Mouse (Mus musculus) heart, postnatal 0 days (tissue): ENCODE data around the gene Rpl28. TPM values are rescaled to one million over a fixed set of nuclear protein-coding genes. Genes with fewer than 3 reads are reported as not detected.

ENCODE experiments used
- ATAC-seq: fragments of 200-750 bp; cut with Nextera tagmentation; 2 replicates; pipeline ENCODE4 v1.8.0; 2017; ENCODE audit warnings: low read depth, moderate number of reproducible peaks, moderate library complexity; ENCODE audit not compliant: insufficient read depth
- DNase-seq: peaks from one replicate; pipeline ENCODE4 v3.0.0-alpha.2; 2016; ENCODE audit warnings: low spot score
- H3K27ac ChIP-seq: fragments of 300-500 bp; sonication (generic); 2 replicates; pipeline ENCODE4 v1.5.1; 2014; ENCODE audit warnings: low read depth, mild to moderate bottlenecking
- H3K27me3 ChIP-seq: fragments of 300-500 bp; sonication (generic); 2 replicates; pipeline ENCODE4 v1.6.1; 2014; ENCODE audit warnings: low read length, mixed read lengths; ENCODE audit not compliant: control insufficient read depth, insufficient read depth
- H3K36me3 ChIP-seq: fragments of 300-500 bp; sonication (generic); replicated peaks from 2 replicates; pipeline ENCODE4 v1.6.1; 2014; ENCODE audit warnings: low read length, mixed read lengths; ENCODE audit not compliant: control insufficient read depth, insufficient read depth
- H3K4me1 ChIP-seq: fragments of 300-500 bp; sonication (generic); 2 replicates; pipeline ENCODE4 v1.6.1; 2014; ENCODE audit warnings: antibody characterized with exemption; ENCODE audit not compliant: control insufficient read depth, insufficient read depth
- H3K4me2 ChIP-seq: fragments of 300-500 bp; sonication (generic); 2 replicates; pipeline ENCODE4 v1.6.1; 2014; ENCODE audit warnings: low read depth, mild to moderate bottlenecking, low read length, moderate library complexity
- H3K4me3 ChIP-seq: fragments of 300-500 bp; sonication (generic); 2 replicates; pipeline ENCODE4 v1.5.1; 2014; ENCODE audit warnings: low read depth, low read length
- H3K9ac ChIP-seq: fragments of 300-500 bp; sonication (generic); replicated peaks from 2 replicates; pipeline ENCODE4 v1.6.1; 2014; ENCODE audit warnings: low read depth, low read length, mixed read lengths
- H3K9me3 ChIP-seq: fragments of 300-500 bp; sonication (generic); replicated peaks from 2 replicates; pipeline ENCODE4 v1.6.1; 2016; ENCODE audit warnings: low read length; ENCODE audit not compliant: control insufficient read depth
- CTCF ChIP-seq: IDR thresholded peaks from 2 replicates; pipeline ENCODE4 v1.5.1; 2016; ENCODE audit warnings: antibody characterized with exemption, control low read depth, low read depth
- EP300 ChIP-seq: IDR thresholded peaks from 2 replicates; pipeline ENCODE4 v1.6.1; 2016; ENCODE audit warnings: antibody characterized with exemption, low read depth
- WGBS: fragments of 180-500 bp; shearing (Covaris S2); extraction: QIAGEN DNeasy Blood & Tissue Kit; methylation state at CpG from one replicate; pipeline ENCODE4 v1.1.7; 2014; 5-methylcytosine and 5-hydroxymethylcytosine counted together
- polyA plus RNA-seq: library from polyadenylated mRNA; unstranded; fragments of >200 nt; fragmentation: Nextera tagmentation; extraction: Ambion mirVana; gene quantifications from 2 replicates; pipeline ENCODE4 v1.2.1, GENCODE M21; 2015
- total RNA-seq: library from RNA; depleted of rRNA; stranded (reverse); fragments of >200 nt; gene quantifications from 2 replicates; pipeline ENCODE4 v1.2.3, GENCODE M21; 2014; ENCODE audit warnings: low replicate concordance; rRNA removed

Gene Rpl28
- 141 and 173 TPM in 2 replicates for total RNA-seq
- 259 and 269 TPM in 2 replicates for polyA plus RNA-seq

DNA sequence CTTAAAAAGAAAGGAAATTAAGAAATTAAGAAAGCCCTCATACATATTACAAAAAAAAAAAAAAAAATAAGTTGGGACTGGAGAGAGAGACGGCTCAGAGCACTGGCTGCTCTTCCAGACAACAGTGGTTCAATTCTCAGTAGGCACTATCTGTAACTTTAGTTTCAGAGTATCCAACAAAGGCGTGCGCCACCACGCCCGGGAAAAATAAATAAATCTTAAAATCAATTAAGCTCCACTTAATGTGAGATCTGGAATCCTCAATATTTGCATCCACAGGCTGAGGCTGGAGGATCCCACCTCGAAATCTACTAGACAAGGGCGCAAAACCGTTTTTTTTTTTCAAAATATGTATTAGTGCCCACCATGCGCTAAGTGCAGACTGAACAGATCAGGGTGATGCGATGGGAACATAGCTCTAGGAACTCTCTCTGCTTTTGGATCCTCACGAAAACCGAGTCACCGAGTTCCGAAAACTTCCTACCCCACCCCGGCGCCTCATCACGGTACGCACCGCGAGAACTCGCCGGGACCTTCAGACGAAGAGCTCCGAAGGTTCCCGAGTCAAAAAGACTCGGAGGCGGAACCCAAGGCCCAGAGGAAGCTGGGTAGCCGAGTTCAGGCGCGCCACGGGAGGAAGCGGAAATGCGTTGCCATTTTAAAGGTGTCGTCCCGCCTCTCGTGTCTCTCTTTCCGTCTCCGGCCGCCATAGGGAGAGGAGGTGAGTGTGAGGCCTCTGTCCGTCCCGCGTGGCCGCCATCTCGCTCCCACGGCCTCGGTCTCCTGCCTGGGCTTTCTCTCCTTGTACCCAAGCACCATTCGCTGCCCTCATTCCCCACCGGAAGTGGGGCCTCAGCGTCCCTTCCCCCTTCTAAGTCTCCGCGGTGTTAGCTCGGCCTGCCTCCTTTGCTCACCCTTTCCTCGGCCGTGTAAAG lies at the start of gene Rpl28:
TSS of gene Rpl28 (plus strand) at position 597 of the 935 bp plus-strand sequence.
- H3K4me2 ChIP-seq, result peak within 1 kb of the TSS; percentile 79
- H3K4me3 ChIP-seq, result peak within 1 kb of the TSS; percentile 74
- peak within 1 kb of the TSS; percentile 88 for H3K9ac ChIP-seq
- peak; percentile 91 for ATAC-seq
- H3K9me3 ChIP-seq, result no peaks in the 10 kb centered on the region
- H3K27ac ChIP-seq, result peak within 1 kb of the TSS; percentile 95
- DNase-seq, result peak; percentile 99
- 1% methylated on average over 50 of the region's 54 CpGs for WGBS
- TF ChIP-seq EP300 (no peak), CTCF (no peak)
- H3K27me3 ChIP-seq, result no peaks in the 10 kb centered on the region
- peaks cover 30% of the 10 kb centered on the region for H3K36me3 ChIP-seq
- peaks cover 6% of the 10 kb centered on the region; the same call in 1 of the 2 replicates for H3K4me1 ChIP-seq

DNA sequence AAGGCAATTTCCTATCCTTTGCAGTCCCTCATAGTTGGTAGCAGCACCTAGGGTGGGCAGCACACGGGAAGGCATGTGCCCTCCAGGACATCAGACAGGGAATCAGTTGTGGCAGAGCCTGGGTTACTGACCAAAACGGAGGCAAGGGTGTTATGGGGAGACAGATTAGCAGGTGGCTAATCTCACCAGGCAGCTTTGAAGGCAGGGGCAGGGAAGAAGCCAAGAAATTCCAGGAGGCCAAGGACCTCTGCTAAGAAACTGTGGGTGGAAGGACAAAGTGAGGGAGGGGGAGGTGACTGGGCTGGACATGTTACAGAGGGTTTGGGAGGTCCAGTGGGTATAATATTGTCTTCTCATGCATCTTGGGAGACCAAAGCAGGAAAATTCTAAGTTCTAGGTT lies 49.3 kb upstream of the Rpl28 start:
- H3K4me2 ChIP-seq, result no peak overlapping the region
- no peak overlapping the region for H3K27ac ChIP-seq
- 43% methylated on average over 2 of the region's 2 CpGs for WGBS
- H3K4me1 ChIP-seq, result peaks cover 19% of the 10 kb centered on the region
- no peak for ATAC-seq
- no peaks in the 10 kb centered on the region for H3K27me3 ChIP-seq
- TF ChIP-seq CTCF, result no peak
- no peak for TF ChIP-seq EP300
- no peak for DNase-seq
- H3K9ac ChIP-seq, result no peak overlapping the region
- no peaks in the 10 kb centered on the region for H3K9me3 ChIP-seq
- H3K36me3 ChIP-seq, result peaks cover 36% of the 10 kb centered on the region
- no peak overlapping the region for H3K4me3 ChIP-seq

- Histone ChIP-seq H3K27me3 (no peaks in the 10 kb centered on the region), H3K36me3 (peaks cover 36% of the 10 kb centered on the region), H3K4me1 (peaks cover 13% of the 10 kb centered on the region; the same call in 1 of the 2 replicates), H3K27ac (no peak overlapping the region), H3K4me2 (no peak overlapping the region), H3K9ac (no peak overlapping the region), H3K9me3 (no peaks in the 10 kb centered on the region), H3K4me3 (no peak overlapping the region)
- DNase-seq (no peak), ATAC-seq (no peak)
- WGBS, result 96% methylated on average over 6 of the region's 6 CpGs
- TF ChIP-seq EP300, result no peak
- TF ChIP-seq CTCF, result no peak
These were observed 47.8 kb upstream of the Rpl28 start for GRCm38 (mm10) chr7:4744886-4745285.

DNA sequence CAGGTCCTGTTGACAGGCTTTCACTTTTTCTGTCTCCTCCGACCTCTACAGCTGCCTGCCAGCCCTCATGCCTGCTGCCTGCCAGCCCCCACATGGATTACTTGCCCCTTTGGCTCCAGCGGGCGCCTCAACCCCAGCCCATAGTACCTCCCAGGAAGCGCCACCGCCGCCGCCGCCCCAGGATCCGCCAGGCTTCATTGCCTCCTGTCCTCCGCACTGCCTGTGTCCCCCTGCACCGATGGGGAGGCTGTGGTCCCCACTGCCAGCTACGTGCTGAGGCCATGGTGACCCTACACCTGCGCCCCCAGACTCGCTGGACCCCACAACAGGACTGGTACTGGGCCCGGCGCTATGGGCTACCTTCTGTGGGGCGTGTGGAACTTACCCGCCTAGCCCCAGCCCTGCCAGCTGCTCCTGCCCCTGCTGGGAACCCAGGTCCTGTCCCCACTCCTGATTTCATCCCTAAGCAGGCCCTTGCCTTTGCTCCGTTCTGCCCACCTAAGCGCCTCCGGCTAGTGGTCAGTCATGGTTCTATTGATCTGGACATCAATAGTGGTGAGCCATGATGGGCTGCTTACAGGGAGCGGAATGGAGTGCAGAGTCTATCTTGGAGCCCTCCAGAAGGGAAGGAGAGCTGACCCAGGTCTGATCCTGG lies 46.2 kb upstream of the Rpl28 start:
- H3K4me2 ChIP-seq, result no peak overlapping the region
- DNase-seq (no peak), ATAC-seq (no peak)
- no peaks in the 10 kb centered on the region for H3K27me3 ChIP-seq
- TF ChIP-seq EP300 (no peak), CTCF (no peak)
- peaks cover 7% of the 10 kb centered on the region; the same call in 1 of the 2 replicates for H3K4me1 ChIP-seq
- 89% methylated on average over 21 of the region's 22 CpGs for WGBS
- no peak overlapping the region for H3K9ac ChIP-seq
- H3K27ac ChIP-seq, result no peak overlapping the region
- no peaks in the 10 kb centered on the region for H3K9me3 ChIP-seq
- H3K4me3 ChIP-seq, result no peak overlapping the region
- H3K36me3 ChIP-seq, result peaks cover 36% of the 10 kb centered on the region

DNA sequence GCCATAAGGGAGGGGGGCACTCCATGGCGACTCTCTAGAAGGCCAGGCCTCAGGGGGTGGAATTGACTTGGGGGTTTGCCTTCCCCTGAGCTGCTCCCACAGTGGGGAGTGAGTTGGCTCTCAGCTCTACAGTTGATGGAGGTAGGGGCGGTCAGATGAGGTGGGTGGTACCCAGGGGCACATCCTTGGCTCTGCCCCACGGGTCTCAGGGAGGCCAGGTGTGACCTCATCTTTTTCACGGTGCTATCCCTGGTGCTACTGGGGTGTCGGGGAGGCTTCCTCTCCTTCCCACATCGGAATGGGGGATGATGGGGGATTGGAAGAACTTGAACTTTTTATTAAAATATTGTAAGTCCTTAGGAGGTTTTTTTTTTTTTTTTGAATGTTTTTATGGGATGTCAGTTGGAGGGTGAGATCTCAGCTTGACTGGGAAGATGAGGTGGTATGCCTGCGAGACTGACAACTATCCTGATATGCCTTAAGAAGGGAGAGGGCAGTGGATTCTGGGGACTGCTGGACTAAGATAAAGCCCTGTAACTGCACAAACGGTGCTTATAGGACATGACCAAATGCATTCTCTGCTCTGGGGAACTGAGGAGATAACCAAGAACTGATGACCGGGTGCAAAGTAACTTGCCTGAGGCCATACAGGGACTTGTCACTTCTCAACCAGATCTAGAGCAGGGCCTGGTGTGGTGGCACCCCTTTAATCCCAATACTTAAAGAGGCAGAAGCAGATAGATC lies 45.3 kb upstream of the Rpl28 start:
- no peak overlapping the region for H3K4me2 ChIP-seq
- DNase-seq, result no peak
- no peak overlapping the region for H3K4me3 ChIP-seq
- no peak for TF ChIP-seq CTCF
- no peak for TF ChIP-seq EP300
- no peak overlapping the region for H3K27ac ChIP-seq
- no peak for ATAC-seq
- WGBS, result 62% methylated on average over 9 of the region's 9 CpGs
- no peaks in the 10 kb centered on the region for H3K27me3 ChIP-seq
- peaks cover 36% of the 10 kb centered on the region for H3K36me3 ChIP-seq
- H3K9me3 ChIP-seq, result no peaks in the 10 kb centered on the region
- H3K4me1 ChIP-seq, result peaks cover 12% of the 10 kb centered on the region
- H3K9ac ChIP-seq, result no peak overlapping the region
